Mouse (Mus musculus): ENCODE data around the gene Gas2l2.

- TF ChIP-seq CTCF (IDR thresholded peaks at IDR 0.05; ENCODE audit: extremely low read depth, insufficient read depth, low read length), result no peak
- TF ChIP-seq POLR2A (IDR thresholded peaks at IDR 0.05; ENCODE audit: extremely low read depth, insufficient read depth, low read length), result no peak
Measured at GRCm38 (mm10) chr11:83457912-83458601, 28.8 kb upstream of the Gas2l2 start.

Measured in cortical plate, adult 2 months (tissue).